Mouse (Mus musculus) testis, adult 2 months (tissue): ENCODE measurements around the gene Cpt1c.

Experiments
- CTCF ChIP-seq: fragments of 200-500 bp; IDR thresholded peaks from 2 replicates; pipeline ENCODE4 v1.5.1; 2012; ENCODE audit warnings: low read depth, mild to moderate bottlenecking, inconsistent platforms, low read length, moderate library complexity; ENCODE audit not compliant: control insufficient read depth, insufficient read depth, insufficient replicate concordance
- POLR2A ChIP-seq: fragments of 200-500 bp; IDR thresholded peaks from 2 replicates; pipeline ENCODE4 v1.6.1; 2012; ENCODE audit warnings: low read depth, mild to moderate bottlenecking, inconsistent platforms, low read length, moderate library complexity; ENCODE audit not compliant: control insufficient read depth

DNA sequence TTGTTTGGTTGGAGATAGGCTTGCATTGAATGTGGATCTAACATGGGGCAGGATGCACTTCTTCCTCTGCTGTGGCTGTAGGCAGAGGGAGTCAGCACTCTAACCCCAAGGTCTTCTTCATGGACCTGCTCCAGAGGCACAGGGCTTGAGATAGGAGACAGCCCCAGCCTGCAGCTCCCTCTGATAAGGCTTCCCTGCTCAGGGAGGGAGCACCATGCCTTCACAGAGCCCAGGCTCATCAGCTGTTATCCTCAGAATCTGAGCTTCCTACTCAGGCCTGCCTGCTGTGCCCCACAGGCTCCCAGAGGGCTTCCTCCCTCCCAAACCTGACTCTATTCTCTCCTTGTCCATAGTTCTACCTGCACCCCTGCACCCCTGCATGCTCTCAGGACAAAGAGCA is 52.1 kb downstream of the Cpt1c start:
- TF ChIP-seq POLR2A (no peak), CTCF (no peak)
